Mouse (Mus musculus) right cerebral cortex, postnatal 36 days (tissue): ENCODE data around the gene Atf7.

ENCODE experiments used
- DNase-seq, 2 experiments: peaks; one replicate each; pipeline ENCODE4 v3.0.0; 2022; ENCODE audit warnings: low spot score in 2 of 2, mixed read lengths in 1 of 2

Atf7 gene

GRCm38 (mm10) chr15:102547478-102547877 lies 77.8 kb downstream of the Atf7 start:
- DNase-seq: no peak

- DNase-seq: peak; percentile 75 to 91
These were observed 78.4 kb downstream of the Atf7 start for GRCm38 (mm10) chr15:102546677-102547427.

- DNase-seq: no peak
These were observed 79.0 kb downstream of the Atf7 start for GRCm38 (mm10) chr15:102546246-102546645.

GRCm38 (mm10) chr15:102544801-102545200 lies 80.5 kb downstream of the Atf7 start:
- DNase-seq: no peak

- no peak for DNase-seq
These were observed 91.3 kb downstream of the Atf7 start for GRCm38 (mm10) chr15:102533926-102534325.

- no peak for DNase-seq
These were observed 93.0 kb downstream of the Atf7 start for GRCm38 (mm10) chr15:102532106-102532900.

GRCm38 (mm10) chr15:102531586-102531985 lies 93.7 kb downstream of the Atf7 start:
- DNase-seq: no peak

- no peak for DNase-seq
These were observed 94.7 kb downstream of the Atf7 start for GRCm38 (mm10) chr15:102530566-102530965.

GRCm38 (mm10) chr15:102528396-102528795 lies 96.9 kb downstream of the Atf7 start:
- DNase-seq: no peak

- DNase-seq: no peak
These were observed 97.3 kb downstream of the Atf7 start for GRCm38 (mm10) chr15:102527936-102528335.

- no peak for DNase-seq
These were observed 98.9 kb downstream of the Atf7 start for GRCm38 (mm10) chr15:102526111-102527002.

- DNase-seq: peak in 1 of 2 experiments; percentile 70
These were observed 100.3 kb downstream of the Atf7 start, which contains the start of gene Npff for GRCm38 (mm10) chr15:102524892-102525485. Npff (minus strand) TSS chr15:102524942.

- DNase-seq: no peak
These were observed 103.8 kb downstream of the Atf7 start for GRCm38 (mm10) chr15:102521480-102521879.

- no peak for DNase-seq
These were observed 104.8 kb downstream of the Atf7 start for GRCm38 (mm10) chr15:102520416-102520815.

GRCm38 (mm10) chr15:102519211-102520141 lies 105.8 kb downstream of the Atf7 start:
- no peak for DNase-seq

- no peak for DNase-seq
These were observed 106.4 kb downstream of the Atf7 start for GRCm38 (mm10) chr15:102518859-102519201.

- DNase-seq: peak; percentile 100
These were observed 107.0 kb downstream of the Atf7 start, which contains the start of gene Tarbp2 for GRCm38 (mm10) chr15:102517976-102518858. Tarbp2 (plus strand) TSS chr15:102518192.

GRCm38 (mm10) chr15:102517631-102517975 lies 107.7 kb downstream of the Atf7 start:
- no peak for DNase-seq

GRCm38 (mm10) chr15:102516728-102517404 lies 108.4 kb downstream of the Atf7 start, which contains the start of gene Map3k12:
Map3k12 (minus strand) TSS chr15:102517064.
- DNase-seq: peak; percentile 70 to 72
